Mouse (Mus musculus) adrenal gland (tissue): Measurements from ENCODE around the gene Apba1.

Experiments
- intact Hi-C: fragments of 180-260 bp; cut with DNase I; formaldehyde crosslinking; loops from one replicate; pipeline ENCODE4 v1.15.1; 2025

The Apba1 gene

GRCm38 (mm10) chr19:23866045-23866444 lies 107.4 kb downstream of the Apba1 start:
- intact Hi-C loops, result loop anchor here (10.0 kb wide), 1 partner anchor 399 kb away; no protein-coding TSS in a partner anchor

GRCm38 (mm10) chr19:23867052-23867451 lies 108.4 kb downstream of the Apba1 start:
- intact Hi-C loops, result loop anchor here (10.0 kb wide), 1 partner anchor 398 kb away; no protein-coding TSS in a partner anchor

- intact Hi-C loops, result loop anchor here (10.0 kb wide), 1 partner anchor 397 kb away; no protein-coding TSS in a partner anchor
Observed at GRCm38 (mm10) chr19:23867589-23867988, 108.9 kb downstream of the Apba1 start.

GRCm38 (mm10) chr19:23874502-23874901 lies 115.8 kb downstream of the Apba1 start:
- intact Hi-C loops, result no loop called here

GRCm38 (mm10) chr19:23875819-23876218 lies 117.1 kb downstream of the Apba1 start:
- intact Hi-C loops, result no loop called here

- intact Hi-C loops, result no loop called here
Observed at GRCm38 (mm10) chr19:23879862-23880261, 121.2 kb downstream of the Apba1 start.

GRCm38 (mm10) chr19:23886169-23886568 lies 127.5 kb downstream of the Apba1 start:
- intact Hi-C loops, result no loop called here

- intact Hi-C loops, result no loop called here
Observed at GRCm38 (mm10) chr19:23891421-23891820, 132.7 kb downstream of the Apba1 start.

GRCm38 (mm10) chr19:23892633-23893032 lies 133.9 kb downstream of the Apba1 start:
- intact Hi-C loops, result no loop called here

GRCm38 (mm10) chr19:23893093-23893889 lies 134.6 kb downstream of the Apba1 start:
- intact Hi-C loops, result no loop called here

- intact Hi-C loops, result no loop called here
Observed at GRCm38 (mm10) chr19:23893946-23894345, 135.3 kb downstream of the Apba1 start.

GRCm38 (mm10) chr19:23894822-23895221 lies 136.1 kb downstream of the Apba1 start:
- intact Hi-C loops, result no loop called here

GRCm38 (mm10) chr19:23896915-23897314 lies 138.2 kb downstream of the Apba1 start:
- intact Hi-C loops, result no loop called here

GRCm38 (mm10) chr19:23898501-23898900 lies 139.8 kb downstream of the Apba1 start:
- intact Hi-C loops, result no loop called here

GRCm38 (mm10) chr19:23901177-23901576 lies 142.5 kb downstream of the Apba1 start:
- intact Hi-C loops, result loop anchor here (1.0 kb wide), 1 partner anchor 60 kb away; no protein-coding TSS in a partner anchor

- intact Hi-C loops, result loop anchor here (1.0 kb wide), 1 partner anchor 60 kb away; no protein-coding TSS in a partner anchor
Observed at GRCm38 (mm10) chr19:23901768-23902167, 143.1 kb downstream of the Apba1 start.

GRCm38 (mm10) chr19:23903066-23903465 lies 144.4 kb downstream of the Apba1 start:
- intact Hi-C loops, result no loop called here

- intact Hi-C loops, result no loop called here
Observed at GRCm38 (mm10) chr19:23904922-23905321, 146.2 kb downstream of the Apba1 start.

- intact Hi-C loops, result no loop called here
Observed at GRCm38 (mm10) chr19:23905772-23906171, 147.1 kb downstream of the Apba1 start.

- intact Hi-C loops, result no loop called here
Observed at GRCm38 (mm10) chr19:23910345-23910744, 151.7 kb downstream of the Apba1 start.

GRCm38 (mm10) chr19:23919384-23920219 lies 160.9 kb downstream of the Apba1 start:
- intact Hi-C loops, result no loop called here

GRCm38 (mm10) chr19:23920220-23920544 lies 161.5 kb downstream of the Apba1 start:
- intact Hi-C loops, result no loop called here
